Mouse (Mus musculus): ENCODE measurements at regions not wholly inside any gene's neighbourhood (a gene's known extent, or its start where the extent isn't known, plus 50 kb on each side); places are given as distances from the start of the nearest gene placed in this dataset.

- TF ChIP-seq CTCF (IDR thresholded peaks at IDR 0.05) (no peak), EP300 (IDR thresholded peaks at IDR 0.05) (no peak)
Measured at GRCm38 (mm10) chr4:131208166-131208565, 264.0 kb downstream of the Matn1 start.
